Mouse (Mus musculus): Measurements from ENCODE around the gene Rbfox3. TPM values are rescaled to one million over a fixed set of nuclear protein-coding genes. Genes with fewer than 3 reads are reported as not detected.

The Rbfox3 gene
- total and polyA plus RNA-seq, 2 experiments from 2014 or later = 60.3 to 73.3 TPM

DNA sequence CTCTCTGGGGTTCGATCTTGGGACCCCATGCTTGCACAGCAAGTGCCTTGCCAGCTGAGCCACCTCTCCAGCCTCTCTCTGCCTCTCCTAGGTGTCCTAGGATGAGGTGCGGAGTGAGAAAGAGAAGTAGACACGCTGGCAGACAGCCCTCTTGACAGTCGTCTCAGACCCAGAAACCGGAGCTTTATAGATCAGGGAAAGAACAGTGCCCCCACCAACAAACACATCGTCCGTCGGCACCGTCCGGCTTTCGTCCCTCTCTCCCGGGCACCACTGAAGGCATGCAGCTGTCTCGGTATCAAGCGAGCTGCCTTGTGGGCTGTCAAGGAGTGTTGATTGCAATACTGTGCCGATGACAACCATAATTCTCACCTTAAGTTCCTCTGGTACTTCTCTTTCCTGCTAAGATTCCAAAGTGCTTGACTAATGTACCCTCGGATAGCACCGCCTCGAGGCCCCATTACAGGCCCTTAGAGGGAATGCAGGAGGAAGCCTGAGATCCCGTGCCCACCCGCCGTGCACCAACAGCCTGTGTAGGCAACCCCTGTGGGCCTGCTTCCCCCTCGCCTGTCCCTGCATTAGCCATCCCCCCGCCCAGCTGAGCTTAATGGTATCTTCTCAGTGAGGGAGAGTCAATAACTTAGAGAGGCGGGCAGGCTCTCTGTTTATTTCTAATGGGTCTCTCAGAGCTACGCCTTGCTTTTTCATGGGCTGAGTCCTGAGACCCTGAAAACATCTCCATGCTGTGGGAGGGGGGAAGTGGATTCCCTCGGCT lies 11.4 kb downstream of the Rbfox3 start:
- WGBS = 62% methylated on average over 26 of the region's 26 CpGs
- peaks cover 24% of the 10 kb centered on the region for H3K4me1 ChIP-seq (ENCODE audit: insufficient read depth, low read length)
- H3K4me2 ChIP-seq (ENCODE audit: low read depth, low read length, poor library complexity, severe bottlenecking) = no peak overlapping the region
- TF ChIP-seq CTCF (IDR thresholded peaks at IDR 0.05) = no peak
- H3K27ac ChIP-seq (ENCODE audit: low read depth, low read length) = no peak overlapping the region
- H3K4me3 ChIP-seq (ENCODE audit: low read depth, low read length) = no peak overlapping the region
- H3K36me3 ChIP-seq (ENCODE audit: insufficient read depth, low read length) = no peaks in the 10 kb centered on the region
- no peak for ATAC-seq (ENCODE audit: low FRiP score)
- H3K9ac ChIP-seq (replicated peaks; ENCODE audit: low read length, poor library complexity, severe bottlenecking) = no peak overlapping the region
- DNase-seq (ENCODE audit: low spot score) = no peak
- no peaks in the 10 kb centered on the region for H3K27me3 ChIP-seq (ENCODE audit: insufficient read depth, low read length)
- no peaks in the 10 kb centered on the region for H3K9me3 ChIP-seq (ENCODE audit: low read length)

DNA sequence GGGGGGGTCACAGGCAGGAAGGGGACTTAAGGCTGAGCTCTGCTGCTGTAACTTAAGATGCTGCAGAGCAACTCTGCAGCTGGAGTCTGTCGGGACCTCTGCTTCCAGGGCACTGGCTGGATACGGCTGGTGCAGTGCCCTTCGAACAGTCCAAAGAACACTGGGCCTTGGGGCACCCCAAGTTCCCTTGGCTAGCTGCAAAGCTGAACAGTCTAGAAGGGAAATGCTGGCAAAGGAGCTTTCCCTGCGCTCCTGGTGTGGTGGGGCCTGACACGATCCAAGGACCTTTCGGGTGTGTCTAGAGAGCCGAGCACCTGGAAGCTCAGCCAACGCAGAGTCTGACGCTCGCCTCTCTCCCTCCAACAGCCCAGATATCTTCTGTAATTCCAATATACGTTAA lies 12.8 kb downstream of the Rbfox3 start:
- Histone ChIP-seq H3K4me1 (ENCODE audit: insufficient read depth, low read length) (peaks cover 20% of the 10 kb centered on the region), H3K4me2 (ENCODE audit: low read depth, low read length, poor library complexity, severe bottlenecking) (no peak overlapping the region), H3K9ac (replicated peaks; ENCODE audit: low read length, poor library complexity, severe bottlenecking) (no peak overlapping the region), H3K36me3 (ENCODE audit: insufficient read depth, low read length) (no peaks in the 10 kb centered on the region), H3K27ac (ENCODE audit: low read depth, low read length) (no peak overlapping the region), H3K27me3 (ENCODE audit: insufficient read depth, low read length) (no peaks in the 10 kb centered on the region), H3K9me3 (ENCODE audit: low read length) (no peaks in the 10 kb centered on the region), H3K4me3 (ENCODE audit: low read depth, low read length) (no peak overlapping the region)
- no peak for TF ChIP-seq CTCF (IDR thresholded peaks at IDR 0.05)
- DNase-seq (ENCODE audit: low spot score) (no peak), ATAC-seq (ENCODE audit: low FRiP score) (no peak)
- 82% methylated on average over 11 of the region's 11 CpGs for WGBS

DNA sequence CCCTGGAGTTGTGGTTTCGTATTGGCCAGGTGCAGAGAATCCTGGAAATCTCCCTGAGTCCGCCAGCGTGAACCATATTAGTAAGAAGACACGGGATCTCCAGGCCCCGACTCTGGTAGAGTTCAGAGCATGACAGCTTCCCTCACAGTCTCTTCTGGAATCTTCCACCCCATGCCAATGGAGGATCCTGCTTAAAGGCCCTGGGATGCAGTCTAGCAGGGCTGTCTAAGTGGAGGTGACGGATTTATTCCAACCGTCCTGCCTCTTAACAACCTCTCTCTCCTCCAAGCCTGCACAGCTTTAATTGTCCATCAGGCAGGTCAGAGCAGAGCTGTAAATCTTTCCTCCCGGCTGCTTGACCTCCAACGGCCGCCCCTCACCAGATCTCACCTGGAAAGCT lies 13.2 kb downstream of the Rbfox3 start:
- no peaks in the 10 kb centered on the region for H3K9me3 ChIP-seq (ENCODE audit: low read length)

DNA sequence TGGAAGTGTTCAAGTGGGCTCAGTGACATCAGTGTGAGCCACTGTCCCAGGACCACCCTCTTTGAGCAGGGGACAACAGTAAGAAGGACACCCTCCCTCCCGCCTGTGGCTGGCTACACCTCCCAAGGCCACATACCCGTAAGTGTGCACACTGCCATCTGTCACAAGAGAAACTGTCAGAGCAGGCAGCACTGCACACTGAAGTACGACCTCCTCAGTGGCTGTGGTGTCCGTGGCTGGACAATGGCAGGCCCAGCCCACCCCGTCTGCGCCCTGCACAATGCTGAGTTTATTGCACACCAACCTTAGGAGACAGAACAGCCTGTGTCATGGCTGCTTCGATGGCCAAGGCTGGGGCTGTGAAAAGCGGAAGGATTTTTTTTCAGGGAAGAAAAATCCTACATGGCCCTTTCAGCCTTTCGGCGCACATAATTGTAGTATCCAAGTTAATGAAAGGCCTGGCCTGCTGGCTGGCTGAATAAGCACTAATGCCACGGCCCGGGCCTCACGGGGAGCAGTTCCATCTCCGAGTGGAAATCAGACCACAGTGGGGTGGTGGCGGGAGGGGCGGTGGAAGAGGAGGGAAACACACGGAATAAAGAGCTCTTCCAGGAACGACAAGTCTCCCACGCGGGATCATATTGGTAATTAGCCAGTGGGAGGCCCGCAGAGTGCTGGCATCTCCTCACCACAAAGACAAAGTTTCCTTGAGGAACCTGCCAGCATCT lies 14.1 kb downstream of the Rbfox3 start:
- H3K4me2 ChIP-seq (ENCODE audit: low read depth, low read length, poor library complexity, severe bottlenecking) = no peak overlapping the region
- H3K4me1 ChIP-seq (ENCODE audit: insufficient read depth, low read length) = peaks cover 20% of the 10 kb centered on the region
- no peak overlapping the region for H3K4me3 ChIP-seq (ENCODE audit: low read depth, low read length)
- no peaks in the 10 kb centered on the region for H3K36me3 ChIP-seq (ENCODE audit: insufficient read depth, low read length)
- no peaks in the 10 kb centered on the region for H3K9me3 ChIP-seq (ENCODE audit: low read length)
- H3K9ac ChIP-seq (replicated peaks; ENCODE audit: low read length, poor library complexity, severe bottlenecking) = no peak overlapping the region
- TF ChIP-seq CTCF (IDR thresholded peaks at IDR 0.05) = no peak
- peak overlapping the region; percentile 39; the same call in 1 of the 2 replicates for H3K27ac ChIP-seq (ENCODE audit: low read depth, low read length)
- ATAC-seq (ENCODE audit: low FRiP score) (no peak), DNase-seq (ENCODE audit: low spot score) (no peak)
- no peaks in the 10 kb centered on the region for H3K27me3 ChIP-seq (ENCODE audit: insufficient read depth, low read length)
- WGBS = 23% methylated on average over 21 of the region's 21 CpGs

More for the DNA sequence above, 13.2 kb downstream of the Rbfox3 start:
- Histone ChIP-seq H3K27me3 (ENCODE audit: insufficient read depth, low read length) (no peaks in the 10 kb centered on the region), H3K27ac (ENCODE audit: low read depth, low read length) (no peak overlapping the region), H3K4me2 (ENCODE audit: low read depth, low read length, poor library complexity, severe bottlenecking) (no peak overlapping the region), H3K36me3 (ENCODE audit: insufficient read depth, low read length) (no peaks in the 10 kb centered on the region), H3K4me3 (ENCODE audit: low read depth, low read length) (no peak overlapping the region), H3K9ac (replicated peaks; ENCODE audit: low read length, poor library complexity, severe bottlenecking) (no peak overlapping the region), H3K4me1 (ENCODE audit: insufficient read depth, low read length) (peaks cover 20% of the 10 kb centered on the region)
- ATAC-seq (ENCODE audit: low FRiP score) = no peak
- no peak for TF ChIP-seq CTCF (IDR thresholded peaks at IDR 0.05)
- DNase-seq (ENCODE audit: low spot score) = no peak
- 58% methylated on average over 10 of the region's 10 CpGs for WGBS

GRCm38 (mm10) chr11:118896032-118896675 lies 15.2 kb downstream of the Rbfox3 start:
- Histone ChIP-seq H3K4me2 (ENCODE audit: low read depth, low read length, poor library complexity, severe bottlenecking) (no peak overlapping the region), H3K36me3 (ENCODE audit: insufficient read depth, low read length) (no peaks in the 10 kb centered on the region), H3K9ac (replicated peaks; ENCODE audit: low read length, poor library complexity, severe bottlenecking) (no peak overlapping the region), H3K4me3 (ENCODE audit: low read depth, low read length) (no peak overlapping the region), H3K4me1 (ENCODE audit: insufficient read depth, low read length) (peaks cover 23% of the 10 kb centered on the region), H3K9me3 (ENCODE audit: low read length) (no peaks in the 10 kb centered on the region), H3K27me3 (ENCODE audit: insufficient read depth, low read length) (no peaks in the 10 kb centered on the region), H3K27ac (ENCODE audit: low read depth, low read length) (no peak overlapping the region)
- ATAC-seq (ENCODE audit: low FRiP score) = no peak
- 30% methylated on average over 16 of the region's 16 CpGs for WGBS
- no peak for TF ChIP-seq CTCF (IDR thresholded peaks at IDR 0.05)
- DNase-seq (ENCODE audit: low spot score) = no peak

DNA sequence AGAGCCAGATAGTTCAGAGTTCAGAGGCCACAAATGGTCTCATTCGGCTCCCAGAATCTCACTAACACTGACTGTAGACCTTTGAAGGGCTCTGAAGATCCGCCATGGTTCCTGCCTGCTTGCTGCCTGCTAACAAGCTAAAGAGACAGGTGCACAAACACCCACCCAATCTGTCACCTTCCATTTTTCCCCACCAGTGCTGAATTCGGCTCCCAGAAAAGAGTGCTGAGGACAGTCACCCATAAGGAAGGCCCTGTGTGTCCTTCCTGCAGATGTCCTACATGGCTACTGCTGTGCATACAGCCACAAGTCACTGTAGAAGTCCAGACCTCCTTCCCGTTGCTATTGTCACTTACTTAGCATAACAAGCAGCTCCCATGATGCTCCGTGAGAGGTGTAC lies 16.6 kb downstream of the Rbfox3 start:
- H3K4me1 ChIP-seq (ENCODE audit: insufficient read depth, low read length) = peaks cover 26% of the 10 kb centered on the region
- H3K9ac ChIP-seq (replicated peaks; ENCODE audit: low read length, poor library complexity, severe bottlenecking) = no peak overlapping the region
- DNase-seq (ENCODE audit: low spot score) (no peak), ATAC-seq (ENCODE audit: low FRiP score) (no peak)
- no peak for TF ChIP-seq CTCF (IDR thresholded peaks at IDR 0.05)
- no peaks in the 10 kb centered on the region for H3K27me3 ChIP-seq (ENCODE audit: insufficient read depth, low read length)
- no peak overlapping the region for H3K27ac ChIP-seq (ENCODE audit: low read depth, low read length)
- no peak overlapping the region for H3K4me2 ChIP-seq (ENCODE audit: low read depth, low read length, poor library complexity, severe bottlenecking)
- H3K9me3 ChIP-seq (ENCODE audit: low read length) = no peaks in the 10 kb centered on the region
- H3K36me3 ChIP-seq (ENCODE audit: insufficient read depth, low read length) = no peaks in the 10 kb centered on the region
- no peak overlapping the region for H3K4me3 ChIP-seq (ENCODE audit: low read depth, low read length)
- WGBS = 84% methylated on average over 5 of the region's 5 CpGs
